Mouse (Mus musculus): ENCODE data around the gene Insl6. TPM values are rescaled to one million over a fixed set of nuclear protein-coding genes. Genes with fewer than 3 reads are reported as not detected.

The Insl6 gene
- total and polyA plus RNA-seq, 3 experiments = 2.2 to 9.9 TPM; not detected in 1

- Histone ChIP-seq H3K9me3 (replicated peaks; ENCODE audit: insufficient read depth, low read length) (no peaks in the 10 kb centered on the region), H3K79me2 (ENCODE audit: control insufficient read depth, insufficient read depth, low read length, poor library complexity) (no peaks in the 10 kb centered on the region), H3K27ac (ENCODE audit: control insufficient read depth, low read depth, low read length) (no peak overlapping the region), H3K27me3 (ENCODE audit: control insufficient read depth in 1 of 2, insufficient read depth in 2 of 2, low read length in 2 of 2) (no peaks in the 10 kb centered on the region), H3K36me3 (ENCODE audit: control insufficient read depth in 1 of 2, insufficient read depth in 2 of 2, low read length in 2 of 2) (peaks cover 10 to 12% of the 10 kb centered on the region in 2 experiments; a peak in 3 of 4 replicates), H3K4me1 (ENCODE audit: control insufficient read depth in 1 of 2, insufficient read depth in 2 of 2, low read length in 2 of 2) (peaks cover 2 to 8% of the 10 kb centered on the region in 2 experiments; a peak in 2 of 4 replicates), H3K4me3 (ENCODE audit: control insufficient read depth in 1 of 2, insufficient read depth in 1 of 2, low read depth in 2 of 2, low read length in 2 of 2) (no peak overlapping the region), H3K9ac (ENCODE audit: control insufficient read depth, low read depth, low read length, poor library complexity, severe bottlenecking) (no peak overlapping the region)
- TF ChIP-seq POLR2A (IDR thresholded peaks at IDR 0.05; ENCODE audit: control insufficient read depth in 1 of 2, insufficient read depth in 1 of 2, low read depth in 1 of 2, low read length in 2 of 2, poor library complexity in 1 of 2) (no peak), HCFC1 (IDR thresholded peaks at IDR 0.05; ENCODE audit: low read depth, low read length) (no peak), MXI1 (IDR thresholded peaks at IDR 0.05; ENCODE audit: low read depth, low read length) (no peak), MEF2A (IDR thresholded peaks at IDR 0.05; ENCODE audit: extremely low read depth, insufficient replicate concordance, low read depth, low read length, poor library complexity, severe bottlenecking) (no peak), MAFK (IDR thresholded peaks at IDR 0.05; ENCODE audit: borderline replicate concordance, low read depth, low read length) (no peak), POLR2AphosphoS5 (IDR thresholded peaks at IDR 0.05; ENCODE audit: borderline replicate concordance, low read depth, low read length) (no peak; the same call in 1 of the 2 replicates), MAX (IDR thresholded peaks at IDR 0.05; ENCODE audit: low read length) (no peak), CTCF (IDR thresholded peaks at IDR 0.05 in 2 of 3, conservative IDR thresholded peaks at IDR 0.05 in 1 of 3; ENCODE audit: control insufficient read depth in 1 of 3, insufficient read depth in 1 of 3, low read depth in 2 of 3, low read length in 3 of 3, poor library complexity in 1 of 3, severe bottlenecking in 1 of 3) (no peak), ZC3H11A (IDR thresholded peaks at IDR 0.05; ENCODE audit: low read depth, low read length) (no peak), NELFE (IDR thresholded peaks at IDR 0.05; ENCODE audit: low read depth, low read length) (no peak), NRF1 (IDR thresholded peaks at IDR 0.05; ENCODE audit: insufficient read depth, low read depth, low read length, poor library complexity, severe bottlenecking) (no peak), GATA1 (IDR thresholded peaks at IDR 0.05; ENCODE audit: low read depth, low read length) (no peak), MAZ (IDR thresholded peaks at IDR 0.05; ENCODE audit: low read depth, low read length) (no peak), UBTF (IDR thresholded peaks at IDR 0.05; ENCODE audit: borderline replicate concordance, insufficient read depth, low read depth, low read length) (no peak)
- DNase-seq (ENCODE audit: low read depth, low spot score) = no peak
These were observed 33.6 kb downstream of the Insl6 start for GRCm38 (mm10) chr19:29291532-29291931.

DNA sequence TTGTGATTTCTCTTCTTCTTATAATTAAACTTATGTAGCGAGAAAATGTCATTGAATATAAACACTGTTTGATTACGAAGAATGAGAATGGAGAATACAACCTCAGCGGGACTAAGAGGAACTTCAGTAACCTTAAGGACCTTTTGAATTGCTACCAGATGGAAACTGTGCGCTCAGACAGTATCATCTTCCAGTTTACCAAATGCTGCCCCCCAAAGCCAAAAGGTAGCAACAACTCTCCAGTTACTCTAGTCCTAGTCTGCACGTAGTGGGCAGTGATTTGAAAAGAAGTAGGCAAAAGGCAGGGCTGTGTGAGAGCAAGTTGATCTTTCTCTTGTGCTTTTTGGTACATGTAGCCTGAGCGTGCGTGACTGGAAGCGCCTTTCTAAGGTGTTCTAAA is 37.3 kb downstream of the Insl6 start:
- TF ChIP-seq POLR2A (IDR thresholded peaks at IDR 0.05; ENCODE audit: control insufficient read depth in 1 of 2, insufficient read depth in 1 of 2, low read depth in 1 of 2, low read length in 2 of 2, poor library complexity in 1 of 2) = no peak
- TF ChIP-seq TAL1 (IDR thresholded peaks at IDR 0.05; ENCODE audit: low read length) = no peak
- TF ChIP-seq POLR2AphosphoS2 (IDR thresholded peaks at IDR 0.05; ENCODE audit: low read length) = no peak
- TF ChIP-seq RAD21 (IDR thresholded peaks at IDR 0.05; ENCODE audit: low read depth, low read length) = peak; percentile 48
- TF ChIP-seq CTCF (IDR thresholded peaks at IDR 0.05 in 2 of 3, conservative IDR thresholded peaks at IDR 0.05 in 1 of 3; ENCODE audit: control insufficient read depth in 1 of 3, insufficient read depth in 1 of 3, low read depth in 2 of 3, low read length in 3 of 3, poor library complexity in 1 of 3, severe bottlenecking in 1 of 3) = peak; percentile 3 to 52 (median 5); a peak in 2 of 6 replicates
- no peak for TF ChIP-seq ZNF384 (IDR thresholded peaks at IDR 0.05; ENCODE audit: low read depth, low read length)
- TF ChIP-seq TCF12 (IDR thresholded peaks at IDR 0.05; ENCODE audit: low read depth, low read length) = no peak
- no peak for TF ChIP-seq MAZ (IDR thresholded peaks at IDR 0.05; ENCODE audit: low read depth, low read length)
- TF ChIP-seq GABPA (IDR thresholded peaks at IDR 0.05; ENCODE audit: low read depth, low read length) = no peak
- TF ChIP-seq CHD2 (IDR thresholded peaks at IDR 0.05; ENCODE audit: low read length) = no peak
- peak; percentile 54 for TF ChIP-seq SMC3 (IDR thresholded peaks at IDR 0.05; ENCODE audit: low read depth, low read length)
- no peak for TF ChIP-seq SIN3A (IDR thresholded peaks at IDR 0.05; ENCODE audit: low read length)
- no peak for TF ChIP-seq KAT2A (conservative IDR thresholded peaks at IDR 0.05; ENCODE audit: low read depth, low read length)
- Histone ChIP-seq H3K4me3 (ENCODE audit: control insufficient read depth in 1 of 2, insufficient read depth in 1 of 2, low read depth in 2 of 2, low read length in 2 of 2) (no peak overlapping the region), H3K79me2 (ENCODE audit: control insufficient read depth, insufficient read depth, low read length, poor library complexity) (no peaks in the 10 kb centered on the region), H3K9me3 (replicated peaks; ENCODE audit: insufficient read depth, low read length) (no peaks in the 10 kb centered on the region), H3K27ac (ENCODE audit: control insufficient read depth, low read depth, low read length) (no peak overlapping the region), H3K36me3 (ENCODE audit: control insufficient read depth in 1 of 2, insufficient read depth in 2 of 2, low read length in 2 of 2) (peaks cover 0 to 23% of the 10 kb centered on the region in 2 experiments; a peak in 2 of 4 replicates), H3K27me3 (ENCODE audit: control insufficient read depth in 1 of 2, insufficient read depth in 2 of 2, low read length in 2 of 2) (no peaks in the 10 kb centered on the region), H3K9ac (ENCODE audit: control insufficient read depth, low read depth, low read length, poor library complexity, severe bottlenecking) (no peak overlapping the region), H3K4me1 (ENCODE audit: control insufficient read depth in 1 of 2, insufficient read depth in 2 of 2, low read length in 2 of 2) (no peaks in the 10 kb centered on the region)
- peak; percentile 49 for DNase-seq (ENCODE audit: low read depth, low spot score)
